Mouse (Mus musculus) liver, postnatal 0 days (tissue): Measurements from ENCODE around the gene Gm20388.

ENCODE experiments used
- CTCF ChIP-seq: sonication (generic); IDR thresholded peaks from 2 replicates; pipeline ENCODE4 v1.5.1; 2016; ENCODE audit warnings: antibody characterized with exemption, low read depth
- EP300 ChIP-seq: IDR thresholded peaks from 2 replicates; pipeline ENCODE4 v1.6.1; 2016; ENCODE audit warnings: antibody characterized with exemption, low read depth, mild to moderate bottlenecking

DNA sequence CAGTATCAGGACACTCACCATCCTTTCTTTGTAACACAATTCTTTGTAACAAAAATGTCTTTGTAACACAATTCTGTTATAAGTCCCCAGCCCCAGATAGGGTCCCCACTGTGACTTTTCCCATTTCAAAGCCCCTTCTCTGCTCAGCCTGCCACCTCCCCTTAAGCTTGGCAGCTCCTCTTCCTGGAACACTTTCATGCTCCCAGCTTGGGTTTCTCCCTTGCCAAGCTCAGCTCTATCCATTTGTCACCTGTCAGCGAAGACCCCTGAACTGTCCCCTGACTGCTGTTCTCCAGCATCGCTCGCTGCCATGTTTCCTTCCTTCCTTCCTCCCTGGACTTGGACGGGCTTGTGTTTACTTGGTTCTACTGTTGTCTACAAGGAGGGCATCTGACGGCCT, 2447.0 kb downstream of the Gm20388 start:
- TF ChIP-seq CTCF: no peak
- no peak for TF ChIP-seq EP300
